Mouse (Mus musculus) liver, adult 2 months (tissue): ENCODE measurements around the gene Gm37240. TPM values are rescaled to one million over a fixed set of nuclear protein-coding genes. Genes with fewer than 3 reads are reported as not detected.

Experiments used
- DNase-seq: peaks from one replicate; pipeline ENCODE4 v3.0.0-alpha.2; 2011; ENCODE audit warnings: low read depth, low spot score; ENCODE audit errors: extremely low read depth
- H3K27ac ChIP-seq: fragments of 200-500 bp; replicated peaks from 2 replicates; pipeline ENCODE4 v1.5.1; 2012; ENCODE audit warnings: low read depth, mild to moderate bottlenecking, control low read depth, inconsistent platforms, low read length; ENCODE audit not compliant: insufficient read depth
- H3K27me3 ChIP-seq: fragments of 200-500 bp; 2 replicates; pipeline ENCODE4 v1.6.1; 2012; ENCODE audit warnings: mild to moderate bottlenecking, moderate library complexity, low read length, inconsistent platforms; ENCODE audit not compliant: control insufficient read depth, insufficient read depth
- H3K36me3 ChIP-seq: fragments of 200-500 bp; 2 replicates; pipeline ENCODE4 v1.6.1; 2012; ENCODE audit warnings: low read length, inconsistent platforms; ENCODE audit not compliant: control insufficient read depth, insufficient read depth
- H3K4me1 ChIP-seq: fragments of 200-500 bp; 2 replicates; pipeline ENCODE4 v1.6.1; 2011; ENCODE audit warnings: low read length; ENCODE audit not compliant: control insufficient read depth, insufficient read depth
- H3K4me3 ChIP-seq: fragments of 200-500 bp; 2 replicates; pipeline ENCODE4 v1.5.1; 2011; ENCODE audit warnings: low read depth, mild to moderate bottlenecking, control low read depth, low read length, moderate library complexity; ENCODE audit not compliant: insufficient read depth
- H3K79me2 ChIP-seq: fragments of 200-500 bp; 2 replicates; pipeline ENCODE4 v1.6.1; 2012; ENCODE audit warnings: inconsistent platforms, mild to moderate bottlenecking, low read length, moderate library complexity; ENCODE audit not compliant: control insufficient read depth, insufficient read depth
- H3K9ac ChIP-seq: fragments of 200-500 bp; 2 replicates; pipeline ENCODE4 v1.6.1; 2012; ENCODE audit warnings: low read depth, mild to moderate bottlenecking, control low read depth, inconsistent platforms, low read length
- CTCF ChIP-seq: fragments of 200-500 bp; IDR thresholded peaks from 2 replicates; pipeline ENCODE4 v1.5.1; 2011; ENCODE audit warnings: low read depth, low read length, control low read depth
- POLR2A ChIP-seq: fragments of 200-500 bp; IDR thresholded peaks from 2 replicates; pipeline ENCODE4 v1.6.1; 2011; ENCODE audit warnings: low read length, control low read depth; ENCODE audit not compliant: insufficient read depth; ENCODE audit errors: extremely low read depth
- WGBS: fragments of 180-500 bp; shearing (Covaris S2); methylation state at CpG from one replicate; pipeline ENCODE4 v1.1.7; 2018; 5-methylcytosine and 5-hydroxymethylcytosine counted together
- polyA plus RNA-seq: library from polyadenylated mRNA; depleted of rRNA; stranded (reverse); fragments of >200 nt; gene quantifications from 2 replicates; pipeline ENCODE4 v1.2.3, GENCODE M21; 2012
- total RNA-seq: library from RNA; depleted of rRNA; stranded (reverse); fragments of >200 nt; gene quantifications from 2 replicates; pipeline ENCODE4 v1.2.3, GENCODE M21; 2014

Gene Gm37240
- total and polyA plus RNA-seq, 2 experiments, result 2.2 to 6.9 TPM

DNA sequence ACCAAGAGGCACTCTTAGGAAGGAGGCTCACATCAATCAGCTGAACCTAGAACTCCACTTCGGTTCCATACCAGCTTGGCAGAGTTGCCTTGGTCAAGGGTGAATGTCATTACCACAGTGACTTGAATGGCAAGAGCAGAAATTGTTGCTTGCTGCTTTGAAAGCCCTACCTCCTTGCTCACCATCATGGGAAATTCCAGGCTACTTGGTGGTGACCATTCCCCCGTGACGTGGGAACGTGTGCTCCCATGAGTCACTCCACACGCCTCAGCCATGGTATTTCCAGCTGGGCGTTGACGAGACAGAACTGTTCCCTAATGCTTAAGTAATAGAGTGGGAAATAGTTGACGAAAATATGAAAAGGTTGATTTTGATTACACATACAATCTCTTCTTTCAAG, 408.6 kb downstream of the Gm37240 start:
- H3K4me1 ChIP-seq, result no peaks in the 10 kb centered on the region
- no peak overlapping the region for H3K27ac ChIP-seq
- no peaks in the 10 kb centered on the region for H3K27me3 ChIP-seq
- H3K36me3 ChIP-seq, result no peaks in the 10 kb centered on the region
- no peak overlapping the region for H3K9ac ChIP-seq
- 93% methylated on average over 8 of the region's 8 CpGs for WGBS
- no peak for TF ChIP-seq POLR2A
- TF ChIP-seq CTCF, result no peak
- H3K4me3 ChIP-seq, result no peak overlapping the region
- no peaks in the 10 kb centered on the region for H3K79me2 ChIP-seq
- no peak for DNase-seq

DNA sequence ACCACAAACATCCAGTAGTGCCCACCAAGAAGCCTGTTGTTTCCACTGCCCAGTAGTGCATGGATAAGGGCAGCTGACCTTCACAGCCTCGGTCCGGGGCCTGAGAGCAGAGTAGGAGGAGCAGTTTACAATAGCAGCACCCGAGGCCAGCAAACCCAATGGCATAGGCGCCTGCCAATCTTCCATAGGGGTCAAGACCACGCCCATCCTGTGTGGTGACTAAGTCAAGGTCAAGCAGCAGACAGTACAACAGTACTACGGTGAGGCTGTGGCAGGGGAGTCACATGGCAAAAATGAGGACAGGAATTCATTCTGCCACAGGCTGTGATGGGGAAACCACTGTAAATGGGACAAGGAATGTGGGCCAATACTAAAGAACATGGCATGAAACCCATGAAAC, 417.6 kb downstream of the Gm37240 start:
- Histone ChIP-seq H3K27me3 (no peaks in the 10 kb centered on the region), H3K79me2 (no peaks in the 10 kb centered on the region), H3K4me1 (no peaks in the 10 kb centered on the region), H3K27ac (no peak overlapping the region), H3K9ac (no peak overlapping the region), H3K4me3 (no peak overlapping the region), H3K36me3 (no peaks in the 10 kb centered on the region)
- DNase-seq, result no peak
- TF ChIP-seq POLR2A (no peak), CTCF (no peak)
- WGBS, result 58% methylated on average over 6 of the region's 6 CpGs

DNA sequence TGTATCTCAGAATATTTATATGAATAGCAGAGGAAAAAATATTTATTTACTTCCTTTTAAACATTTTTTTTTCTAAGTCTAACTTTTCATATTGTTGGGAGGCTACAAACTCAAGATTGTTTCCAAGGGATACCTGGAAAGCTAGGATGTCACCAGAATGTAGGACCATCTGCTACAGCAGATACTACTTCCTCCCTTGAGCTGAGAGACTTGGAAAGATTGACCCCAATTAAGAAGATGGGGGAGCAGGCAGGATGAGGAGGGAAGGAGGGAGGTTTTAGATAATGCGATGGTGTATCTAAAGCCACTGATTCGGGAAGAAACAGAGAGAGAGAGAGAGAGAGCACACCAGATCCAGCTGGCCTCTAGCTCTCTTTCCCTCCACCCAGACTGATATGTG, 418.3 kb downstream of the Gm37240 start:
- no peak for DNase-seq
- Histone ChIP-seq H3K9ac (no peak overlapping the region), H3K79me2 (no peaks in the 10 kb centered on the region), H3K27ac (no peak overlapping the region), H3K4me1 (no peaks in the 10 kb centered on the region), H3K27me3 (no peaks in the 10 kb centered on the region), H3K36me3 (no peaks in the 10 kb centered on the region), H3K4me3 (no peak overlapping the region)
- TF ChIP-seq POLR2A (no peak), CTCF (no peak)
- 79% methylated on average over 2 of the region's 2 CpGs for WGBS

DNA sequence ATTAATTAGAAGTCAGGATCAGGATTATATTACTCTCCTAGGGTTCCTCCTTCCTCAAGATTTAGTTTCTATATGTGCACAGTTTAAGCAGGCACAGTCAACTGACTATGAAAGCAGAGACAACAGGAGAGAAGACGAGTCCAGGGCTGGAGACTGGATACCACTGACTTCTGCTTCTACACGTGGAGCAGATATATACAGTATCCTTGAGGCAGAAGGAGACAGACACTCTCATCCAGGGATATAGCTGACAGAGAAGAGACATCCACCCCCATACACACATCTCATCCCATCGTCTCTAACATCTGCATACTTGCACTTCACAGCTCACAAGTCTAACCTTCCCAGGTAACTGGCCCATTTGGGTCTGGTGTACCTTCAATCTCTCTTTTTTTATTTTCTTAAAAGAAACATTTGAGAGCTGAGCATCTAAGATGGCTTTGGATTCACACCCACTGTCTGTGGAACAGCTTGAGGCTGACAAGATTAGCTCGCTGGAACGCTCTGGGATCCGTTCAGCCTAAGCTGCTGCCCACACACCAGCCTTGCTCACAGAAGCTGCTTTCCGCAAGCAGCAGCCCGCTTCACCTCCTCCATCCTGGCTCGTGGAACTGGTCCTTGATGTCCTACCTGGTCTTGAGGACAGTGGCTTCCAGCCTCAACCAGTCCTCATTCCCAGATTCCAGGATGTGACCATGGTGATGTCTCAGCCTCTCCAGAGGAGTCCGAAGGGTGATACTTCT, 421.9 kb downstream of the Gm37240 start:
- Histone ChIP-seq H3K4me3 (no peak overlapping the region), H3K79me2 (no peaks in the 10 kb centered on the region), H3K36me3 (no peaks in the 10 kb centered on the region), H3K27ac (no peak overlapping the region), H3K9ac (no peak overlapping the region), H3K27me3 (no peaks in the 10 kb centered on the region), H3K4me1 (no peaks in the 10 kb centered on the region)
- no peak for TF ChIP-seq CTCF
- no peak for TF ChIP-seq POLR2A
- no peak for DNase-seq
- 82% methylated on average over 10 of the region's 10 CpGs for WGBS

DNA sequence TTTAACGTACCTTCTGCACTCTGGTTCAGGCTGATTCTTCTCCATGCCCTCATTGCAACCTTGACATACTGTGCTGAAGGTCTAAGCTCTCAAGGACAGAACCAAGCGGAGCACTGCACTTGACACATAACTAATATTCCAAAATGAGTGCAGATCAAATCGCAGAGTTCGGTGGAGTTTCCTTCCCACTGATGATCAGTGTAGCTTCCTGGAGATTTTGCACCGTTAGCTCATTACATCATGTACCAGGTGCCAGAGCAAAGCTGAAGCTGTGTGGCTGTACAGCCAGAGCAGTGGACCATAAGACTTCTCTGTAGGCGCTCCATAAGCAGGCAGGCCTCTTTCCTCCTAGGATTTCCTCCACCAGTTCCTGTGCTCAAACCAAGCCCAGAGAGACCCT, 427.3 kb downstream of the Gm37240 start:
- Histone ChIP-seq H3K79me2 (no peaks in the 10 kb centered on the region), H3K4me1 (no peaks in the 10 kb centered on the region), H3K27ac (no peak overlapping the region), H3K36me3 (no peaks in the 10 kb centered on the region), H3K9ac (no peak overlapping the region), H3K4me3 (no peak overlapping the region), H3K27me3 (no peaks in the 10 kb centered on the region)
- no peak for DNase-seq
- 91% methylated on average over 6 of the region's 6 CpGs for WGBS
- TF ChIP-seq CTCF, result no peak
- TF ChIP-seq POLR2A, result no peak

DNA sequence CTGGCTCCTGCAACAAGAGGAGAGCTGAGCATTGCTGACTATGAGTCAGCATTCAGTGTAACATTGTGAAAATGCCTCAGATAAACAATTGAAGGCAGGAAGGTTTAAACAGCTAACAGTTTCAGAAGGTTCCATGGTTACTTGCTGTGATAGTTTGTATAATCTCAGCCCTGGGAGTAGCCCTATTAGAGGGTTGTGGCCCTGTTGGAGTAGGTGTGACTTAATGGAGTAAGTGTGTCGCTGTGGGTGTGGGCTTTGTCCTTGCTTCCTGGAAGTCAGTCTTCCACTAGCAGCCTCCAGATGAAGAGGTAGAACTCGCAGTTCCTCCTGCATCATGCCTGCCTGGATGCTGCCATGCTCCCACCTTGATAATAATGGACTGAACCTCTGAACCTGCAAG, 430.3 kb downstream of the Gm37240 start:
- no peak for TF ChIP-seq CTCF
- no peak for TF ChIP-seq POLR2A

More for the DNA sequence above, 430.3 kb downstream of the Gm37240 start:
- Histone ChIP-seq H3K27me3 (no peaks in the 10 kb centered on the region), H3K4me1 (no peaks in the 10 kb centered on the region), H3K79me2 (no peaks in the 10 kb centered on the region), H3K9ac (no peak overlapping the region), H3K4me3 (no peak overlapping the region), H3K27ac (no peak overlapping the region), H3K36me3 (no peaks in the 10 kb centered on the region)
- WGBS, result 77% methylated on average over 2 of the region's 2 CpGs
- no peak for DNase-seq
